Mouse (Mus musculus): ENCODE measurements at regions not wholly inside any gene's neighbourhood (a gene's known extent, or its start where the extent isn't known, plus 50 kb on each side); places are given as distances from the start of the nearest gene placed in this dataset.

- in situ Hi-C loops (cut with MboI, MseI) = no loop called here
Observed at GRCm38 (mm10) chr4:124256515-124256914, 338.7 kb upstream of the 4930535I16Rik start.

GRCm38 (mm10) chr4:124255183-124255543, 337.3 kb upstream of the 4930535I16Rik start:
- in situ Hi-C loops (cut with MboI, MseI) = no loop called here

- in situ Hi-C loops (cut with MboI, MseI) = no loop called here
Observed at GRCm38 (mm10) chr4:124254446-124255182, 336.8 kb upstream of the 4930535I16Rik start.

DNA sequence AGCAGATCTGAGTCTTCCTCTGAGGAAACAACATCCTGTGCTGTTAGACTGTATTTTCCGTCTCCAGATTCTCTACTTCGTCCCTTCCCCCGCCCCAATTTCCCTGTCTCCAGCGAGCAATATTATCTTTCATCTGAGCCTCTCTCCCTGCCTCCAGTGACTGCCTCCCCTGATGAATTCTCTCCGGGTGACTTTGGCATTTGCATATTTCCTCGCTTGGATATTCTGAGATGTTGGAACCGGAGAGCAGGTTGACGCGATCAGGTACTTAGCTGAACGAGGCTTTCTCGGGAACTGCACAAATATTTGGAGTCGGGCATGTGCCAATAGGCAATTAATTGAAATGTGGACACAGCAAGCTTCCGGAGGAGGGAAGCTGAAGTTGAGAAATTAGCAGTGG, 323.8 kb upstream of the 4930535I16Rik start:
- in situ Hi-C loops (cut with MboI, MseI) = no loop called here

DNA sequence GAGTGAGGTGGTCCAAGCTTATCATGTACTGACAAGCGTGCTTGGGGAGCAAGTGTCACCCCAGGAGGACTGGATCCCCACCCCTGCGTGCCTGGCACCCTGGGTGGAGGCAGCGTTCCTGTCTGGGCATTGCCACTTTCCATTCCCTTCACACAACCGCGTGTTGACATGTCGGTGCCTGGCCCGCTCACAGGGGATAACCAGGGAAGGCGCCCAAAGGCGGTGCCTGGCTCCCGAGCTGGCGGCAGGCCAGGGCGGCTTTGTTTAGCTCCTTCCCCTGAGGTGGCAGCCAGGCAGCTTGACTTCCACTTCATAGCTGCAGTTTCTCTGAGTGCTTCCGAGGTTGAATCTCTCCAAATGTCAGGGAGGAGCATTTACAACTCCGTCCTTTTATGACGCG, 318.7 kb upstream of the 4930535I16Rik start:
- in situ Hi-C loops (cut with MboI, MseI) = no loop called here

DNA sequence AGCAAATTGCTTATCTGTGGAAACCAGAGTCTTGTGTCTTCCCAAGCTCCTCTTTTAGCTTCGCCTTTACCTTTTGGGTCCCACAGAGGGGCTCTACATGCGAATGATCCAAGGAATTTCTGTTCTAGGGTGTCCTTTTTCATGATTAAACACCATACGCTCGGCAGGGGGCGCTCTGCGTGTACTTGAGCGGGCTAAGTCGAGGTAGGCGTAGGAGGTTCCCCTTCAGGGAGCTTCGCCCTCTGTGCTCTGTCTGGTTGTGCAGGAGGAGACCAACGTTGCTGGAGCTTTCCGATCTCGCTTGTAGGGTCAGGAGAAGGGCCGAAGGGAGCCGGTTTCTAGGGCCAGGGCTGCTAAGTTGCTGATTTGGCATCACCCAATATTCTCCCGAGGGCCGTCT, 310.7 kb upstream of the 4930535I16Rik start:
- in situ Hi-C loops (cut with MboI, MseI) = no loop called here

- in situ Hi-C loops (cut with MboI, MseI) = no loop called here
Observed at GRCm38 (mm10) chr4:124223646-124224500, 306.1 kb upstream of the 4930535I16Rik start.

DNA sequence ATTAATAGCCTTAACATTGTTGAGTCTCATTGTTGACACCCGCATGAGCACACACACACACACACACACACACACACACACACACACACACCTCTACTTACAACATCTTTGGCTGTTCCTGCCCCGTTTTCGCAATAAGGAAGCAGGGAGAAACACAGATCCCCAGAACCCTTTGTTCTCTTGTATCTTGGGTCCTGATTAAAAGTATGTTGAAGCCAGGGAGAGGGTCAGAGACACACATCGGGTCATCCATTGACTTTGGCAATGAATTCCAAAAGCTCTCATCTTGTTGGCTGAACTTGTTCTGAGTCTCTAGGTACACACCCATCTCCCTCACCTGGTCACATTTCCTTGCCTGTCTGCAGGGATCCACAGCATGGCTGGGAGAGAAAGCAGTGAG, 303.9 kb upstream of the 4930535I16Rik start:
- in situ Hi-C loops (cut with MboI, MseI) = no loop called here

- in situ Hi-C loops (cut with MboI, MseI) = no loop called here
Observed at GRCm38 (mm10) chr4:124217206-124217605, 299.4 kb upstream of the 4930535I16Rik start.

DNA sequence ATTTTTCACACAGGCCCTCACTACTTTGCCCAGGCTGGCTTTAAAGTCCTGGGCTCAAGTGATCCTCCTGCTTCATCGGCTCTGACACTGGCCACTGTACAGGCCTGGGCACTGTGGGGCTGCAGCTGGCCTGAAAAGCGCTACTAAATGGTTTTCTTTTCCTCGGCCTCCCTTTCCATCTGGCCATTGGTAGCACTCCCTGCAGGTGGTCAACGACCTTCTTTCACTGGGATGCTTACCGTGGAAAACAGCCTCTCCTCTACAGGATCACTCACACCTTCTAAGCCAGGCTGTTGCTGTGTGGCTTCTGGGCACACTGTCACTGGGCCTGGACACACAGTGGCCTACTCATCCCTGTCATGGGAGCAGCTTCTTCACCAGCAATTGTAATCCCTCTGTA, 298.5 kb upstream of the 4930535I16Rik start:
- in situ Hi-C loops (cut with MboI, MseI) = no loop called here

GRCm38 (mm10) chr4:124215077-124215476, 297.3 kb upstream of the 4930535I16Rik start:
- in situ Hi-C loops (cut with MboI, MseI) = no loop called here

GRCm38 (mm10) chr4:124210103-124210502, 292.3 kb upstream of the 4930535I16Rik start:
- in situ Hi-C loops (cut with MboI, MseI) = no loop called here

DNA sequence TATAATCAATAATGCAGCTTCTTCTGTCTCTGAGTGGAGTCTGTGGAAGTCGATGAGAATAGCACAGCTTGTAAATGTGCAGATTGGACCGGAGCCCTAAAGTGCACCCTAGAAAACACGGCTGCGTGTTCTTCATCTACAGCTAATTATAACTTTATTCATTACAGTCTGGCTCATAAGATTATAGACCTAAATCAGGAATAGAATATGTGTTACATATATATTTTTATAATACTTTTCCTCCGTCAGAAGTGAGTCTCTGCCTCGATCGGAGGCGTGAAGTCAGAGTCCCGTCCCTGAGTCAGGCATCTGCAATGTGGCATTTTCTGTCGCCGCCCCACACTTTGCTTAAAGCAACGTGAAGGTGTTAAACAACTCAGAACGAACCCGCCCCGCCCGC, 288.7 kb upstream of the 4930535I16Rik start:
- in situ Hi-C loops (cut with MboI, MseI) = no loop called here

DNA sequence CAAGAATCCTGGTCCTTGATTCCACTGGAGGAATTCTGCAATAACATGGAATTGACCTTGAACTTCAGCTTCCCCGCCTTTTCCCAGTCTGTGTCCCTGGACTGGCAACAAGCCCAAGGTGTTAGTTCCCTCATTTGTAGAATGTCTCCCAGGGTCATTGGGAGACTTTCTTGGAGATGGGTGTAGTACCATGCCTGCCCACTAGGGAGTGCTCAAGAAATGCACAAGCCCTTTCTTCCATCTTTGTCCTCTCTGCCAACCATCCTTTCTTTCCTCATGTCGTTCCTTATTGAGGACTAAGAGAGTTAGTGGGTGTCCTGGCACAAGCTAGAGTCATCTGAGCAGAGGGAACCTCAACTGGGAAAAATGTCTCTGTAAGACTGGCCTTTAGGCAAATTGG, 285.9 kb upstream of the 4930535I16Rik start:
- in situ Hi-C loops (cut with MboI, MseI) = no loop called here

DNA sequence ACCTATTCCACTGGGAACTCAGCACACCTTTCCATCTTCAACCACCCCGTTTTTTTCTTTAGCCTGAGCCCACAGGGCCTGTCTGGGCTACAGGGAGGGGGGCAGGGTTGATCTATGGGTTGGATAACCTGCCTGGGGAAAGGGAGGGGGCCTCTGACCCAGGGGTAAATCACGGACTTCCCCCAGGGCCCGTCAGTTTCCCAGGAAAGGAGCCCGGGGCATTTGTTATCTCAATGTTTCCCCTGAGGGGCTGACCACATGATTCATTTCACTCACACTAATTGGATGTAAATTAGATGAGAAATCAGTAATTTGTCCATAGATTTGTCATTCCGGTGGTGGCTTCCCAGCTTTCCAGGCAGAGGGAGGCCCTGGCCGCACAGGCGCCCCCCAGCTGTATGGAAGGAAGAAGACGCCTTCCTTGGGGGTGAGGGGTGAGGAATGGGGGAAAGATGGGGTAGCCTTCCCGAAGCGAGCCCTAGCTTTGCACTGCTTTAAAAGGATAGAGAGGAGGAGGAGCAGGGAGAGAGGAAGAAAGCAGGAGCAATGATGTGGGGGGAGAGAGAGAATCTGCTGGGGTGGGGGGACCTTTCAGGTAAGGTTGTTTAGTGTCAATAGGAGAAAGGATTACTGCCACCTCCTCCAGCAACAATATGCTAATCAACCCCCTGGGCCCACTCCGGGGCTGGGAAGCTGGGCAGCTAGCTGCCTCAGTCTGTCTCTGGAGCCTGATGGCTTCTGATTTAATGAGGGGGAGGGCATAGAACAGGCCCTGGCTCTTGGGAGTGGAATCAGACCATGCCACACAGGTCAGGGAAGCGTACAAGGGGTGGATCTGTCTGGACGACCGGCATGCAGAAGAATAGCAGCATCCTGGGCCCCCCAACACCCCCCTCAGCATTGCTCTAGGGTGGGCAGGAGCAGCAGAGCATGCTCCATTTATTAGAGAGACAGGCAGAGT, 282.3 kb upstream of the 4930535I16Rik start:
- in situ Hi-C loops (cut with MboI, MseI) = no loop called here

GRCm38 (mm10) chr4:124198832-124199231, 281.0 kb upstream of the 4930535I16Rik start:
- in situ Hi-C loops (cut with MboI, MseI) = no loop called here

- in situ Hi-C loops (cut with MboI, MseI) = no loop called here
Observed at GRCm38 (mm10) chr4:124196711-124197110, 278.9 kb upstream of the 4930535I16Rik start.

- in situ Hi-C loops (cut with MboI, MseI) = no loop called here
Observed at GRCm38 (mm10) chr4:124193059-124193721, 275.4 kb upstream of the 4930535I16Rik start.

DNA sequence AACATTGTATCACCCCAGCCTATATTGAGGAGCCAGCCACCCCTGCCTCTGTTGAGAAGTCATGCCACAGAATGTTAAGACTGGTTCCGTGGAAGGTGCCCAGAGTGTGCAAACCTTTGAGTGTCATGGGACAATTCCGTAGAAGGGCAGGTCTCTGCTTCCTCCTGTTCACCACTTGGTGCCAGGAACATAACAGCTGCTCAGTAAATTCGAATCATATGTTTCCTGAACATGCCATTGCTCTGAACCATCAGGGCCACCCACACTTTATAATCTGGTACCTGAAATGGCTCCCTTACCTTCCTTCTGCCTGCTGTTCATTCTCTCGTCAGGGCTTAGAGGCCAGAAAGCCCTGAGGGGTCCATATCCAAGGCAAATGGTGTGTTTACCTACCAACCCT, 273.0 kb upstream of the 4930535I16Rik start:
- in situ Hi-C loops (cut with MboI, MseI) = no loop called here

DNA sequence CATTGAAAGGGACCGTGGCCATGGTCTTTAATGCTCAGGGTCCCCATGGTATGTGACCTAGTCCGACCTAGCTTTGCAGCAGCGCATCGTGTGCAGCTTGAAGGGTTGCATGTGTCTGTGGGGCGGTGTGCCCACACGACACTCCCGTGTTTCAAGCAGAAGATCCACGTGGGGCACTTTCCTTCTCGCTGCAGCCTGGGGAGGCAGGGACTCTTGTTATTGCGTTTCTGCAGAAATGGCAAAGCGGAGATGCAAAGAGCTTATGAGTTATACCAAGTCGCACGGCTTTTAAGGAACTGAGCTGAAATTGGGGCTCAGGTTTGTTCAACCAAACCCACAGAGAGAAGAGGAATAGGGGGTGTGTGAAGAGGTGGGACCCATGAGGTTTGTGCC, 272.2 kb upstream of the 4930535I16Rik start:
- in situ Hi-C loops (cut with MboI, MseI) = loop anchor here in 1 of 2 experiments (10.0 kb wide), 1 partner anchor 1395 kb away; no protein-coding TSS in a partner anchor

Measured in T-helper 17 cell (primary cell).